Mouse (Mus musculus): ENCODE data around the gene Rpl23a. TPM values are rescaled to one million over a fixed set of nuclear protein-coding genes. Genes with fewer than 3 reads are reported as not detected.

Gene Rpl23a
- polyA plus RNA-seq, 1 experiment from 2014 or later, result 1,746 TPM

GRCm38 (mm10) chr11:78207190-78207589, 23.8 kb upstream of the Rpl23a start:
- Histone ChIP-seq H3K4me3 (ENCODE audit: low read depth, low read length) (no peak overlapping the region), H3K27ac (replicated peaks; ENCODE audit: low read depth, low read length) (no peak overlapping the region), H3K4me2 (ENCODE audit: low read depth, low read length) (no peak overlapping the region), H3K9ac (ENCODE audit: low read depth, low read length) (no peak overlapping the region), H3K9me3 (ENCODE audit: control insufficient read depth, low read length) (no peaks in the 10 kb centered on the region), H3K27me3 (replicated peaks; ENCODE audit: control insufficient read depth, insufficient read depth, low read length) (no peaks in the 10 kb centered on the region), H3K4me1 (ENCODE audit: control insufficient read depth, insufficient read depth, low read length) (no peaks in the 10 kb centered on the region), H3K36me3 (ENCODE audit: control insufficient read depth, insufficient read depth, low read length) (peaks cover 84% of the 10 kb centered on the region)
- DNase-seq (ENCODE audit: low spot score) (no peak), ATAC-seq (ENCODE audit: low read depth) (no peak)
- 84% methylated on average over 7 of the region's 7 CpGs for WGBS

- Histone ChIP-seq H3K36me3 (ENCODE audit: control insufficient read depth, insufficient read depth, low read length) (peaks cover 68% of the 10 kb centered on the region), H3K4me1 (ENCODE audit: control insufficient read depth, insufficient read depth, low read length) (no peaks in the 10 kb centered on the region), H3K4me3 (ENCODE audit: low read depth, low read length) (no peak overlapping the region), H3K9ac (ENCODE audit: low read depth, low read length) (no peak overlapping the region), H3K4me2 (ENCODE audit: low read depth, low read length) (no peak overlapping the region), H3K9me3 (ENCODE audit: control insufficient read depth, low read length) (no peaks in the 10 kb centered on the region), H3K27ac (replicated peaks; ENCODE audit: low read depth, low read length) (no peak overlapping the region), H3K27me3 (replicated peaks; ENCODE audit: control insufficient read depth, insufficient read depth, low read length) (no peaks in the 10 kb centered on the region)
- ATAC-seq (ENCODE audit: low read depth) (no peak), DNase-seq (ENCODE audit: low spot score) (no peak)
- WGBS, result 82% methylated on average over 13 of the region's 13 CpGs
Observed at GRCm38 (mm10) chr11:78205361-78206206, 22.2 kb upstream of the Rpl23a start.

GRCm38 (mm10) chr11:78204287-78204686, 20.9 kb upstream of the Rpl23a start:
- no peak overlapping the region for H3K9ac ChIP-seq (ENCODE audit: low read depth, low read length)
- no peak overlapping the region for H3K27ac ChIP-seq (replicated peaks; ENCODE audit: low read depth, low read length)
- ATAC-seq (ENCODE audit: low read depth), result no peak
- H3K27me3 ChIP-seq (replicated peaks; ENCODE audit: control insufficient read depth, insufficient read depth, low read length), result no peaks in the 10 kb centered on the region
- peaks cover 55% of the 10 kb centered on the region for H3K36me3 ChIP-seq (ENCODE audit: control insufficient read depth, insufficient read depth, low read length)
- H3K4me2 ChIP-seq (ENCODE audit: low read depth, low read length), result no peak overlapping the region
- no peak overlapping the region for H3K4me3 ChIP-seq (ENCODE audit: low read depth, low read length)
- no peaks in the 10 kb centered on the region for H3K4me1 ChIP-seq (ENCODE audit: control insufficient read depth, insufficient read depth, low read length)
- WGBS, result 87% methylated on average over 6 of the region's 6 CpGs
- no peak for DNase-seq (ENCODE audit: low spot score)
- no peaks in the 10 kb centered on the region for H3K9me3 ChIP-seq (ENCODE audit: control insufficient read depth, low read length)

- DNase-seq (ENCODE audit: low spot score) (no peak), ATAC-seq (ENCODE audit: low read depth) (no peak)
- WGBS, result 91% methylated on average over 3 of the region's 3 CpGs
- Histone ChIP-seq H3K4me3 (ENCODE audit: low read depth, low read length) (no peak overlapping the region), H3K27ac (replicated peaks; ENCODE audit: low read depth, low read length) (no peak overlapping the region), H3K9ac (ENCODE audit: low read depth, low read length) (no peak overlapping the region), H3K4me2 (ENCODE audit: low read depth, low read length) (no peak overlapping the region), H3K4me1 (ENCODE audit: control insufficient read depth, insufficient read depth, low read length) (no peaks in the 10 kb centered on the region), H3K9me3 (ENCODE audit: control insufficient read depth, low read length) (no peaks in the 10 kb centered on the region), H3K36me3 (ENCODE audit: control insufficient read depth, insufficient read depth, low read length) (peaks cover 36% of the 10 kb centered on the region), H3K27me3 (replicated peaks; ENCODE audit: control insufficient read depth, insufficient read depth, low read length) (no peaks in the 10 kb centered on the region)
Observed at GRCm38 (mm10) chr11:78202372-78202771, 19.0 kb upstream of the Rpl23a start.

GRCm38 (mm10) chr11:78195101-78195863, 11.9 kb upstream of the Rpl23a start:
- WGBS, result 59% methylated on average over 23 of the region's 23 CpGs
- no peaks in the 10 kb centered on the region for H3K9me3 ChIP-seq (ENCODE audit: control insufficient read depth, low read length)
- H3K4me1 ChIP-seq (ENCODE audit: control insufficient read depth, insufficient read depth, low read length), result peaks cover 6% of the 10 kb centered on the region; the same call in 1 of the 2 replicates
- DNase-seq (ENCODE audit: low spot score) (no peak), ATAC-seq (ENCODE audit: low read depth) (no peak)
- no peaks in the 10 kb centered on the region for H3K27me3 ChIP-seq (replicated peaks; ENCODE audit: control insufficient read depth, insufficient read depth, low read length)
- peak overlapping the region; percentile 44 for H3K9ac ChIP-seq (ENCODE audit: low read depth, low read length)
- H3K4me2 ChIP-seq (ENCODE audit: low read depth, low read length), result peak overlapping the region; percentile 61
- H3K36me3 ChIP-seq (ENCODE audit: control insufficient read depth, insufficient read depth, low read length), result peaks cover 29% of the 10 kb centered on the region
- peak overlapping the region; percentile 52 for H3K4me3 ChIP-seq (ENCODE audit: low read depth, low read length)
- no peak overlapping the region for H3K27ac ChIP-seq (replicated peaks; ENCODE audit: low read depth, low read length)

GRCm38 (mm10) chr11:78194411-78195100, 11.2 kb upstream of the Rpl23a start:
- ATAC-seq (ENCODE audit: low read depth) (peak; percentile 71), DNase-seq (ENCODE audit: low spot score) (peak; percentile 78)
- Histone ChIP-seq H3K4me1 (ENCODE audit: control insufficient read depth, insufficient read depth, low read length) (peaks cover 13% of the 10 kb centered on the region), H3K9ac (ENCODE audit: low read depth, low read length) (peak overlapping the region; percentile 44), H3K9me3 (ENCODE audit: control insufficient read depth, low read length) (no peaks in the 10 kb centered on the region), H3K4me2 (ENCODE audit: low read depth, low read length) (peak overlapping the region; percentile 61), H3K27me3 (replicated peaks; ENCODE audit: control insufficient read depth, insufficient read depth, low read length) (no peaks in the 10 kb centered on the region), H3K4me3 (ENCODE audit: low read depth, low read length) (peak overlapping the region; percentile 52), H3K36me3 (ENCODE audit: control insufficient read depth, insufficient read depth, low read length) (peaks cover 33% of the 10 kb centered on the region), H3K27ac (replicated peaks; ENCODE audit: low read depth, low read length) (no peak overlapping the region)
- WGBS, result 2% methylated on average over 29 of the region's 30 CpGs

- H3K4me3 ChIP-seq (ENCODE audit: low read depth, low read length), result peak within 1 kb of the TSS; percentile 52
- peaks cover 14% of the 10 kb centered on the region for H3K4me1 ChIP-seq (ENCODE audit: control insufficient read depth, insufficient read depth, low read length)
- DNase-seq (ENCODE audit: low spot score) (no peak), ATAC-seq (ENCODE audit: low read depth) (no peak)
- H3K4me2 ChIP-seq (ENCODE audit: low read depth, low read length), result peak within 1 kb of the TSS; percentile 61
- WGBS, result 64% methylated on average over 1 of the region's 1 CpGs
- H3K9me3 ChIP-seq (ENCODE audit: control insufficient read depth, low read length), result no peaks in the 10 kb centered on the region
- peaks cover 33% of the 10 kb centered on the region for H3K36me3 ChIP-seq (ENCODE audit: control insufficient read depth, insufficient read depth, low read length)
- no peak within 1 kb of the TSS for H3K27ac ChIP-seq (replicated peaks; ENCODE audit: low read depth, low read length)
- H3K9ac ChIP-seq (ENCODE audit: low read depth, low read length), result 0 out of 2 replicates have a peak within 1 kb of the TSS, but pooled peaks have one; percentile 44
- no peaks in the 10 kb centered on the region for H3K27me3 ChIP-seq (replicated peaks; ENCODE audit: control insufficient read depth, insufficient read depth, low read length)
Observed at GRCm38 (mm10) chr11:78193113-78193512, 9.7 kb upstream of the Rpl23a start, which contains the start of gene Proca1. Proca1 (plus strand) TSS chr11:78193392.

- H3K4me1 ChIP-seq (ENCODE audit: control insufficient read depth, insufficient read depth, low read length), result peaks cover 20% of the 10 kb centered on the region
- peak overlapping the region; percentile 69 for H3K4me3 ChIP-seq (ENCODE audit: low read depth, low read length)
- no peaks in the 10 kb centered on the region for H3K27me3 ChIP-seq (replicated peaks; ENCODE audit: control insufficient read depth, insufficient read depth, low read length)
- 56% methylated on average over 6 of the region's 6 CpGs for WGBS
- H3K4me2 ChIP-seq (ENCODE audit: low read depth, low read length), result peak overlapping the region; percentile 70
- no peaks in the 10 kb centered on the region for H3K9me3 ChIP-seq (ENCODE audit: control insufficient read depth, low read length)
- peak overlapping the region; percentile 98 for H3K27ac ChIP-seq (replicated peaks; ENCODE audit: low read depth, low read length)
- H3K9ac ChIP-seq (ENCODE audit: low read depth, low read length), result peak overlapping the region; percentile 94
- no peak for ATAC-seq (ENCODE audit: low read depth)
- DNase-seq (ENCODE audit: low spot score), result no peak
- H3K36me3 ChIP-seq (ENCODE audit: control insufficient read depth, insufficient read depth, low read length), result peaks cover 33% of the 10 kb centered on the region
Observed at GRCm38 (mm10) chr11:78190041-78190440, 6.7 kb upstream of the Rpl23a start.

Data from embryonic facial prominence, embryonic 14.5 days (tissue).